Mouse (Mus musculus): ENCODE data around the gene Gja10. TPM values are rescaled to one million over a fixed set of nuclear protein-coding genes. Genes with fewer than 3 reads are reported as not detected.

Gene Gja10
- total RNA-seq, 2 experiments from 2014 or later: not detected

- DNase-seq (ENCODE audit: extremely low spot score in 1 of 2, low spot score in 2 of 2): no peak
- intact Hi-C loops (cut with DNase I): no loop called here
Measured at GRCm38 (mm10) chr4:32564416-32564815, 38.1 kb downstream of the Gja10 start.

GRCm38 (mm10) chr4:32562319-32563115, 40.0 kb downstream of the Gja10 start:
- intact Hi-C loops (cut with DNase I): no loop called here
- no peak for DNase-seq (ENCODE audit: extremely low spot score in 1 of 2, low spot score in 2 of 2)

DNA sequence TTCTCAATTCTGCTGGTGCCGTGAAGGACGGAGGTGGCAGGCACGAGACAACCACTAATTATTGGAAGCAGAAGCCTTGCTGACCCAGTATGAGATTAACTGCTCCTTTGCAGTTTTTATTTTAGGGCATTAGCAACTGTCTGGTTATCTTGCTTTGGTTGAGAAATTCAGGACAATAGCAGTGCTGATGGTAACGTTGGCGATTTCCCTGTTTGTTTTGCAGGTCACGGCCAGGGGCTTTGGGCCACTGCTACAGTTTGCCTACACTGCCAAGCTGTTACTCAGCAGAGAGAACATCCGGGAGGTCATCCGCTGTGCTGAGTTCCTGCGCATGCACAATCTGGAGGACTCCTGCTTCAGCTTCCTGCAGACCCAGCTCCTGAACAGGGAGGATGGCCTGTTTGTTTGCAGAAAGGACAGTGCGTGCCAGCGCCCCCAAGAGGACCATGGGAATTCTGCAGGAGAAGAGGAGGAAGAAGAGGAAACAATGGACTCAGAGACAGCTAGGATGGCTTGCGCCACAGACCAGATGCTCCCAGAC, 40.9 kb downstream of the Gja10 start:
- peak; percentile 57 to 63 for DNase-seq (ENCODE audit: extremely low spot score in 1 of 2, low spot score in 2 of 2)
- intact Hi-C loops (cut with DNase I): no loop called here

GRCm38 (mm10) chr4:32560724-32561554, 41.6 kb downstream of the Gja10 start:
- no peak for DNase-seq (ENCODE audit: extremely low spot score in 1 of 2, low spot score in 2 of 2)
- intact Hi-C loops (cut with DNase I): no loop called here

GRCm38 (mm10) chr4:32560246-32560645, 42.3 kb downstream of the Gja10 start:
- DNase-seq (ENCODE audit: extremely low spot score in 1 of 2, low spot score in 2 of 2): no peak
- intact Hi-C loops (cut with DNase I): no loop called here

GRCm38 (mm10) chr4:32555506-32555905, 47.1 kb downstream of the Gja10 start:
- intact Hi-C loops (cut with DNase I): no loop called here

DNA sequence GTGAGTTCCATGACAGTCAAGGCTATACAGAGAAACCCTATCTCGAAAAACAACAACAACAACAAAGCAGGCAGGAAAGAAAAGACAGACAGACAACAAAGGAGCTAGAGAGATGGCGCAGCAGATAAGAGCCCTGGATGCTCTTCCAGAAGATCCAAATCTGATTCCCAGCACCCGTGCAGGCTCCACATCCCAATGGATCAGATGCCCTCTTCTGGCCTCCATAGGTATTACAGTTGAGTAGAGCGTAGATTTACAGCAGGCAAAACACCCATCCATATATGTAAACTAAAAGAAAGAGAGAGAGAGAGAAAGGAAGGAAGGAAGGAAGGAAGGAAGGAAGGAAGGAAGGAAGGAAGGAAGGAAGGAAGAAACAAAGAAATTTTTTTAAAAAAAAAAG, 51.2 kb downstream of the Gja10 start:
- no peak for DNase-seq (ENCODE audit: extremely low spot score in 1 of 2, low spot score in 2 of 2)
- intact Hi-C loops (cut with DNase I): no loop called here

More at GRCm38 (mm10) chr4:32555506-32555905, 47.1 kb downstream of the Gja10 start:
- DNase-seq (ENCODE audit: extremely low spot score in 1 of 2, low spot score in 2 of 2): no peak

GRCm38 (mm10) chr4:32549150-32549549, 53.4 kb downstream of the Gja10 start:
- intact Hi-C loops (cut with DNase I): no loop called here

More at GRCm38 (mm10) chr4:32549150-32549549, 53.4 kb downstream of the Gja10 start:
- DNase-seq (ENCODE audit: extremely low spot score in 1 of 2, low spot score in 2 of 2): no peak

Other genes starting within 250 kb of the Gja10 start
- 1 to 10 TPM; 9.2 to 10.0 TPM for gene Casp8ap2, start 12.7 kb upstream of the Gja10 start, total RNA-seq (2021)
- gene Mdn1, start 54.4 kb upstream of the Gja10 start, total RNA-seq (2021): 10 to 100 TPM; 28.6 to 35.6 TPM
- gene Lyrm2, start 197.5 kb upstream of the Gja10 start, total RNA-seq (2021): 10 to 100 TPM; 42.5 to 44.3 TPM